Mouse (Mus musculus) bone marrow macrophage, adult 2 months (primary cell): ENCODE measurements around the gene Tuba4a.

Experiments used
- CTCF ChIP-seq: IDR thresholded peaks from 2 replicates; pipeline ENCODE4 v1.5.1; 2012; ENCODE audit warnings: low read depth, mild to moderate bottlenecking, low read length, moderate library complexity
- POLR2A ChIP-seq: IDR thresholded peaks from 2 replicates; pipeline ENCODE4 v1.6.1; 2012; ENCODE audit warnings: mild to moderate bottlenecking, low read depth, low read length, borderline replicate concordance

- TF ChIP-seq CTCF (no peak), POLR2A (no peak)
Observed at GRCm38 (mm10) chr1:75187126-75187525, 32.5 kb downstream of the Tuba4a start.
